28 mouse cellular contexts compared by ENCODE assay signal in genomic region chr2:58316186-58316585, GRCm38 (mm10). TPM values are rescaled to one million over a fixed set of nuclear protein-coding genes. Genes with fewer than 3 reads are reported as not detected.
A peak's percentile ranks its signal among the peaks of the same experiment; 100 is the strongest.
DNase-seq lines count a peak whose midpoint lies in the region; ATAC-seq and TF ChIP-seq lines count a peak whose summit lies in the region.
"Had no signal": no experiment of that assay in that cellular context is flagged by ENCODE, and none has a peak within 500 bp of the region (broad histone marks: within the 10 kb centered on the region; RNA-seq: fewer than 3 reads in every experiment).

No protein-coding gene starts in this region.

- H3K9me3 ChIP-seq in stomach, postnatal 0 days (ENCODE audit: control insufficient read depth, low read length) = no peaks in the 10 kb centered on the region
- H3K9me3 ChIP-seq: embryonic facial prominence, embryonic 12.5 days; embryonic facial prominence, embryonic 15.5 days; forebrain, embryonic 12.5 days; forebrain, embryonic 15.5 days; heart, embryonic 12.5 days; heart, embryonic 15.5 days had no signal

- TF ChIP-seq EP300 in stomach, postnatal 0 days (optimal IDR thresholded peaks at IDR 0.05) = no peak

- no peaks in the 10 kb centered on the region for H3K36me3 ChIP-seq in stomach, postnatal 0 days (ENCODE audit: control insufficient read depth, insufficient read depth, low read length)
- H3K36me3 ChIP-seq: embryonic facial prominence, embryonic 12.5 days; embryonic facial prominence, embryonic 15.5 days; forebrain, embryonic 12.5 days; forebrain, embryonic 15.5 days; heart, embryonic 12.5 days; heart, embryonic 15.5 days had no signal

- 85% methylated on average over 7 of the region's 7 CpGs for WGBS in stomach, postnatal 0 days

- no peaks in the 10 kb centered on the region for H3K27me3 ChIP-seq in stomach, postnatal 0 days (ENCODE audit: control insufficient read depth, insufficient read depth, low read length)
- H3K27me3 ChIP-seq: embryonic facial prominence, embryonic 12.5 days; embryonic facial prominence, embryonic 15.5 days; forebrain, embryonic 12.5 days; forebrain, embryonic 15.5 days; heart, embryonic 12.5 days; heart, embryonic 15.5 days had no signal

- no peaks in the 10 kb centered on the region for H3K4me1 ChIP-seq in stomach, postnatal 0 days (replicated peaks; ENCODE audit: control insufficient read depth, insufficient read depth)
- H3K4me1 ChIP-seq: embryonic facial prominence, embryonic 12.5 days; embryonic facial prominence, embryonic 15.5 days; forebrain, embryonic 12.5 days; heart, embryonic 12.5 days; heart, embryonic 15.5 days had no signal

- no peak overlapping the region for H3K4me3 ChIP-seq in stomach, postnatal 0 days (ENCODE audit: low read depth, low read length)
- H3K4me3 ChIP-seq: embryonic facial prominence, embryonic 12.5 days; embryonic facial prominence, embryonic 15.5 days; erythroblast, embryonic 14.5 days; forebrain, embryonic 12.5 days; forebrain, embryonic 15.5 days; heart, embryonic 12.5 days; heart, embryonic 15.5 days had no signal

- no peak overlapping the region for H3K9ac ChIP-seq in stomach, postnatal 0 days (ENCODE audit: low read length)
- H3K9ac ChIP-seq: embryonic facial prominence, embryonic 12.5 days; embryonic facial prominence, embryonic 15.5 days; forebrain, embryonic 12.5 days; forebrain, embryonic 15.5 days; heart, embryonic 12.5 days; heart, embryonic 15.5 days; hindbrain, embryonic 14.5 days had no signal

- no peak for ATAC-seq in stomach, postnatal 0 days (ENCODE audit: low FRiP score, low TSS enrichment)
- ATAC-seq: CD4-positive, CD25-positive, alpha-beta regulatory T cell, adult 4 months; forebrain, embryonic 15.5 days; hindbrain, postnatal 0 days; inflammation-experienced regulatory T-cells, adult 6 months had no signal

- no peak overlapping the region for H3K4me2 ChIP-seq in stomach, postnatal 0 days (replicated peaks; ENCODE audit: low read depth)
- H3K4me2 ChIP-seq: embryonic facial prominence, embryonic 12.5 days; embryonic facial prominence, embryonic 15.5 days; forebrain, embryonic 12.5 days; forebrain, embryonic 15.5 days; heart, embryonic 12.5 days; heart, embryonic 15.5 days; hindbrain, embryonic 14.5 days had no signal

- H3K27ac ChIP-seq in stomach, postnatal 0 days (replicated peaks) = no peak overlapping the region
- H3K27ac ChIP-seq: embryonic facial prominence, embryonic 12.5 days; embryonic facial prominence, embryonic 15.5 days; forebrain, embryonic 12.5 days; forebrain, embryonic 15.5 days; heart, embryonic 15.5 days; hindbrain, embryonic 14.5 days; hindbrain, postnatal 0 days had no signal

- TF ChIP-seq CTCF in stomach, postnatal 0 days (IDR thresholded peaks at IDR 0.05; ENCODE audit: low read depth) = no peak

- peak; percentile 28 for DNase-seq in brain, adult 2 months (ENCODE audit: low read depth, low spot score)
- peak; percentile 51 to 78 for DNase-seq in layer of hippocampus, adult 18-20 months (ENCODE audit: low spot score in 2 of 2)
- DNase-seq in layer of hippocampus, adult 9-11 months = peak; percentile 71
- DNase-seq in layer of hippocampus, postnatal 36 days = peak; percentile 47 to 54
- no peak for DNase-seq in stomach, postnatal 0 days (ENCODE audit: low spot score)
- no peak for DNase-seq in cerebellum, adult 8-10 months
- DNase-seq: adrenal gland, adult 2 months; adrenal gland, postnatal 14 days; cerebellum, adult 11-12 months; cerebellum, adult 9-10 months; cerebellum, postnatal 14 days; gastrocnemius, postnatal 10 days; gastrocnemius, postnatal 36 days; heart, postnatal 10 days; heart, postnatal 36 days had no signal

RNA-seq across cellular contexts. Expression of gene Acvr1c, which starts 41.5 kb away (rescaled TPM):
- 10 to 100 TPM; 14.5 to 17.0 TPM for total RNA-seq in layer of hippocampus, adult 18-20 months (2021)
- 10 to 100 TPM; 12.9 to 13.8 TPM for total RNA-seq in layer of hippocampus, postnatal 36 days (2021)
- 1.6 and 1.7 TPM in 2 replicates for polyA plus RNA-seq in stomach, postnatal 0 days (2015; fragmentation: Nextera tagmentation; extraction: Ambion mirVana)
- total RNA-seq: granulocyte monocyte progenitor cell, adult 5-6 weeks; MEL had no signal
- polyA plus RNA-seq: erythroblast, embryonic 14.5 days had no signal

Comparison
In these comparisons a context has a peak if more than half of its experiments do, and no peak if none do; other contexts are left out.
1. DNase-seq: peak in brain, adult 2 months (single experiment), layer of hippocampus, adult 18-20 months (2 of 2), layer of hippocampus, adult 9-11 months (single experiment) and layer of hippocampus, postnatal 36 days (2 of 2); none in stomach, postnatal 0 days (single experiment) and cerebellum, adult 8-10 months (single experiment).